Mouse (Mus musculus) layer of hippocampus, postnatal 25 days (tissue): ENCODE measurements around the gene Kcnn3. TPM values are rescaled to one million over a fixed set of nuclear protein-coding genes. Genes with fewer than 3 reads are reported as not detected.

Experiments used
- DNase-seq, 2 experiments: peaks; one replicate each; pipeline ENCODE4 v3.0.0; 2022; ENCODE audit warnings: mixed read lengths in 2 of 2, low spot score in 1 of 2; ENCODE audit errors: extremely low spot score in 1 of 2
- total RNA-seq, 2 experiments: library from RNA; stranded (reverse); gene quantifications; 2 replicates each; pipeline ENCODE4 v1.2.3; 2021

Gene Kcnn3
- total RNA-seq, 2 experiments from 2014 or later, result 22.9 to 23.5 TPM

DNA sequence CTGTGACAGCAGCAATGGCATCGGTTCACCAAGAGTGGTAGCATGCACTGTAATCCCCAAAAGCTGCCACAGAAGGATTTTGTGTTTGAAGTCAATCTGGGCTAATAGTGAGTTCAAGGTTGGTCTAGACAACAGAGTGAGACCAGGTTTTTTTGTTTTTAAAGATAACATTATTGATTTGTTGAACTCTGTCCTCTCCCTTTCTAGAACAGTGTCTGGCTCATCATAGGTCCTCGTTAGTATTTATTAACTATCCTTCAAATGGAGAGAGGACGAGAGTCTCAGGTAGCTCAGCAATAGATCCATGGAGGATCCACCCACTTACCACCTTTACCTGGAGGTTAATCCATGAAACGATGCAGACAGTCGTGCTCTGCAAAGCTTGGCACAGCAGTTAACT is 137.1 kb downstream of the Kcnn3 start:
- no peak for DNase-seq

DNA sequence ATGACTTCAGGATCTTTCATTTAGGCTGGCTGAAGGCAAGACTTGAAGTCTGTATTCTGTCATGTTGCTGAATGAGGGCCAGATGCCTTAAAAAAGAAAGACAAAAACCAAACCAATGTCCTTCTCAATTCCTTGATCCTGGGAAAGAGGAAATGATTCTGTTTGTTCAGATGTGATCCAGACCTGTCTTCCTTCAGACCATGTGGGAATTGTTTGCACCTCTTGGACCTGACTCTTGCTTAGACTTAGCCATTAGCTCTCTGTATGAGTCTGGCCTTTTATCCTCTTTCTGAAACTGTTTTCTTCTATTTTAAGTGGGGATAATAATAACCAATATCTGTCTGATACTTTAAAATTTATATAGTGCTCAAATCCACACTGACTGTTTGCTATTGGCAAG is 138.5 kb downstream of the Kcnn3 start:
- DNase-seq, result no peak

- DNase-seq, result no peak
Measured at GRCm38 (mm10) chr3:89659938-89660620, 140.1 kb downstream of the Kcnn3 start.

DNA sequence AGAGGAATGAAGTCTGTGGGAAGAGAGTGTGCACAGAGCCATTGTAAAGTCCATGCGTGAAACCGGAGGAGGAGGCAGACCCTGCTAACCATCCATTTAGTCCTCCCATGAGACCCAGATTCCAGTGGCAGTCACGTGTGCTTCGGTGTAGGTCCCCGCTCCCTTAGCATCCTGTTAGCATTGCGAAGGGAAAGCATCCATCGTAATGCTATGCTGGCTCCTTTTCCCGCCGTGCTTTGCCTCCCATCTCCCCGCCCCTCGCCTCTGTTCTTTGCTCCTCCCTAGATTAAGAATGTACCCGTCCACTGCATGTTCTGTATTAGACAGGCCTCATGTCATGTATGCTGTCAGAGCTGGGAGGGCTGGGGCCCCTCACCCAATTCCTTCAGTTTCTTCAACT is 144.8 kb downstream of the Kcnn3 start:
- DNase-seq, result no peak

DNA sequence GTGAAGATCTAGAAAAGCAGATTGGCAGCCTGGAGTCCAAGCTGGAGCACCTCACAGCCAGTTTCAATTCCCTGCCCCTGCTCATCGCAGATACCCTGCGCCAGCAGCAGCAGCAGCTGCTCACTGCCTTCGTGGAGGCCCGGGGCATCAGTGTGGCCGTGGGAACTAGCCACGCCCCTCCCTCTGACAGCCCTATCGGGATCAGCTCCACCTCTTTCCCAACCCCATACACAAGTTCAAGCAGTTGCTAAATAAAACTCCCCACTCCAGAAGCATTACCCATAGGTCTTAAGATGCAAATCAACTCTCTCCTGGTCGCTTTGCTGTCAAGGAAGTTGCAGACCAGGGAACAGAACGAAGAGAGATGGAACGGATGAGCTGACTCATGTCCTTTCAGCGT is 147.2 kb downstream of the Kcnn3 start:
- no peak for DNase-seq

GRCm38 (mm10) chr3:89671334-89671733 is 151.4 kb downstream of the Kcnn3 start:
- no peak for DNase-seq

GRCm38 (mm10) chr3:89672573-89673317 is 152.8 kb downstream of the Kcnn3 start:
- no peak for DNase-seq

DNA sequence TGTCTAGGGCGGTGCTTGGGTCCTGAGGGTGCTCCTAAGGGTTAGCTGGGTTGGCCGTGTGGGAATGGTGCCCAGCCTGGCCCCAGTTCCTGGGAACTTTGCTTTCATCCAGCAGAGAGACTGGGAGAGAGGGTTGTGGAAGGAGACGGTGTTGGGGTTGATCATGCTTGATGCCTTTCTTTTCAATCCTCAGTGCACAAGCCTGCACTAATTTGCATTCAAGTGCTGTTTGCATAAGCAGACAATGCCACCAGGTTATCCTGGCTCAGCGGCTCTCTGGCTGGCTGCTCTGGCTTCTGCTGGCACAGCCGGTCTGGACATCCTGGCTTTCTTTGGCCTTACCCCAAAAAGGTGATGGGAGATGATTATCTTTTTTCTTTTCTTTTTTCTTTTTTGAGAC is 157.7 kb downstream of the Kcnn3 start:
- DNase-seq, result no peak

DNA sequence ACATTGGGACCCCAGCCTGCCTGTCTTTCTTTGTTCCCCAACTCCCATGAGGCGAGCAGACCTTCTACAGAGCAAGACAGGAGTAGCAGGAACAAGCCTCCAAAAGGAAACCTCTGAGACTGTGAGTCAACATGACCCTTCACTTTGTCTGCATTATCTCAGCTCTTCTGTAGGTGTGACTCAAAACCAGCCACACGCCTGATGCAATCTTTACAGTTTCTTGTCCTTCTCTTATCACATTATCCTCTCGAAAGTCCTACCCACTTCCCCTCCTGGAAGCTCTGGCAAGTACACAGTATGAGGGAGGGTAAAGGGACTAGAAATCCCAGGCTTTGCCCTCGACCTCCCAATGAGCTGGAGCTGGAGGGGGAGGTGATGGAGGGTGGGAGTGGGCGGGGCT is 166.1 kb downstream of the Kcnn3 start:
- DNase-seq, result no peak

- peak; percentile 86 to 96 for DNase-seq
Measured at GRCm38 (mm10) chr3:89688694-89689581, 169.0 kb downstream of the Kcnn3 start.

DNA sequence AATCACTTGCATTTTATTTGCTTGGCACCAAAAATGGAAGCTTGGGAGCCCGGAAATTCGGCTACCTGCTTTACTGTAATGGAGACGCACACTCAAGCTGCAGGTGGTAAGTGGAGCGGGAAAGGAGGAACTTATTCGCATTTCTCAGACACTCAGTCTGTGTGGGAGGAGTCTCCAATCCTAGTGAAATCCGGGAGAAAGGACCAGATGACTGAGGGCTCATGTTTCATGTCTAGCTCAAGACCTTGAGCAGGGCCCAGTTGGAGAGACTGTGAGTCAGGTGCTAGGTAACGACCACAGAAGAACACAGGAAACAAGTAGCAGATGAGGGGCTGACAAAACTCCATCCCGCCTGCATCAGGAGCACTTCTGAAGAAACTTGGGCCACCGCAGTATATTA is 171.8 kb downstream of the Kcnn3 start:
- no peak for DNase-seq

- peak in 1 of 2 experiments; percentile 18 for DNase-seq
Measured at GRCm38 (mm10) chr3:89696152-89696821, 176.3 kb downstream of the Kcnn3 start.

GRCm38 (mm10) chr3:89698958-89699357 is 179.0 kb downstream of the Kcnn3 start:
- DNase-seq, result no peak

- no peak for DNase-seq
Measured at GRCm38 (mm10) chr3:89700461-89700860, 180.5 kb downstream of the Kcnn3 start.

- DNase-seq, result no peak
Measured at GRCm38 (mm10) chr3:89703596-89703995, 183.6 kb downstream of the Kcnn3 start.

GRCm38 (mm10) chr3:89704064-89704463 is 184.1 kb downstream of the Kcnn3 start:
- no peak for DNase-seq

DNA sequence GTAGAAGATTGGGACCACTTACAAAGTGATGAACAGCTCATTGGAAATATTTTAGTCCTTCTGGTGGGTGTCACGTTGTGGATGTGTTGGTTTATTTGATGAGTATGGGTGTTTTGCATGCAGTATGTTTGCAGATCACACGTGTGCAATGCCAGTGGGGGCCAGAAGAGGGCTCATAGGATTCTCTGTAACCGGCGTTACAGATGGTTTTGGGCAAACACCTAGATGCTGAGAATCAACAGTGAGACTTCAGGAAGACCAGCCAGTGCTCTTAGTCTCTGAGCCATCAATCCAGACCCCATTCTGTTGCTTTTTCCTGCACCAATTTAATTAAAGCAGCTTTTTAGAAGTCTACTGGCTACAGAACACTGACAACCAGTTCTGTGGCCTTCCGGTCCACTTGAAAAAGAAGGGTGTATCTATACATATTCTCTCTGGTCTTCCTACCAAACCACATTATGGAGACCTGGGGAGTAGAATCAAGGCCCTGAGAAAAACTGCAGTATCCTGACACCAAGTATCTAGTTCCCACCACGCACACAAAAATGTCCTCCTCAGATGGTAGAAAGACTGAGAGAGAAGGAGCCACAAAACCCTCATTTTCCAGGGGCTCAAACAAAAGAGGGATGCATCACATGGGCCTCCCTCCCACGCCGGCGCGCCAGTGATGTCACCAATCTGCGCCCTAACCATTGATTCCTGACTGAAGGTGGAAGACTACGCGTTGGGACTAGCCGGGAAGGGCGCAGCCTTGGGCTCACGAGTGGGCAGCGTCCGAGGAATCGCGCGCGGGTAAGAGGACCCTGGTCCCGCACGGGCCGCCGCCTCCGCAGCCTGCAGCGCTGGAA is 194.6 kb downstream of the Kcnn3 start, which contains the start of gene Adar:
TSS of gene Adar (plus strand) at position 664 of the 848 bp plus-strand sequence.
- DNase-seq, result peak; percentile 91 to 95

- peak in 1 of 2 experiments; percentile 47 for DNase-seq
Measured at GRCm38 (mm10) chr3:89715207-89715966, 195.4 kb downstream of the Kcnn3 start.

DNA sequence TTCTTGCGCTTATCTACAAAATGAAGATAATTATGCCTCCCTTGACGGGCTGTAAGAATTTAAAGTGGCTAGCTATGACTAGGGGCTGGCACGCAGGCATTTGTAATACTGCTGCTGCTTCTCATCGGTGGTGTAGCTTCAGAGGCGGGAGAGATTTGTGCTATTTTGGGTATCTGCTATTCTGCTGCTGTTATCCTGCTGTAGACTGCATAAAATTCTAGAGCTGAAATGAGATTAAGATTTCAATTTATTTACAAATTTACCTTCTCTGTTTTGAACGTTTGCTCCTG is 195.9 kb downstream of the Kcnn3 start:
- DNase-seq, result no peak
